Mouse (Mus musculus): ENCODE measurements around the gene Rab40c. TPM values are rescaled to one million over a fixed set of nuclear protein-coding genes. Genes with fewer than 3 reads are reported as not detected.

The Rab40c gene
- polyA plus RNA-seq, 1 experiment, result 18.3 TPM

GRCm38 (mm10) chr17:25941511-25942241 is 22.1 kb upstream of the Rab40c start:
- peaks cover 8% of the 10 kb centered on the region for H3K27me3 ChIP-seq (ENCODE audit: control insufficient read depth, insufficient read depth, insufficient read length)
- no peak for TF ChIP-seq MAX (IDR thresholded peaks at IDR 0.05; ENCODE audit: low read depth)
- peak; percentile 87 for TF ChIP-seq POLR2A (IDR thresholded peaks at IDR 0.05; ENCODE audit: insufficient read length, low read depth)
- no peak for TF ChIP-seq TCF3 (IDR thresholded peaks at IDR 0.05; ENCODE audit: insufficient read length, low read depth)
- peak in 2 of 3 experiments; percentile 6 to 37 for TF ChIP-seq MYOD1 (IDR thresholded peaks at IDR 0.05; ENCODE audit: control insufficient read depth in 1 of 3, insufficient read length in 2 of 3, low read depth in 2 of 3)
- TF ChIP-seq MYOG (IDR thresholded peaks at IDR 0.05; ENCODE audit: control insufficient read depth in 1 of 3, insufficient read depth in 1 of 3, insufficient read length in 2 of 3, low read depth in 2 of 3), result peak in 2 of 3 experiments; percentile 42 to 55
- TF ChIP-seq USF1 (IDR thresholded peaks at IDR 0.05; ENCODE audit: low read depth), result no peak
- TF ChIP-seq TCF12 (IDR thresholded peaks at IDR 0.05; ENCODE audit: insufficient read depth, poor library complexity, severe bottlenecking), result no peak
- TF ChIP-seq REST (IDR thresholded peaks at IDR 0.05; ENCODE audit: insufficient read depth, insufficient read length), result no peak
- TF ChIP-seq POLR2AphosphoS2 (IDR thresholded peaks at IDR 0.05; ENCODE audit: insufficient read length, low read depth), result peak; percentile 91
- no peak for TF ChIP-seq SRF (IDR thresholded peaks at IDR 0.05; ENCODE audit: control insufficient read depth, insufficient read length, low read depth)
- TF ChIP-seq E2F4 (IDR thresholded peaks at IDR 0.05; ENCODE audit: insufficient read depth), result peak; percentile 35
- no peak for TF ChIP-seq CEBPB (IDR thresholded peaks at IDR 0.05; ENCODE audit: insufficient read depth, poor library complexity, severe bottlenecking)
- peaks cover 12% of the 10 kb centered on the region for H3K79me2 ChIP-seq (ENCODE audit: control insufficient read depth, insufficient read depth)
- H3ac ChIP-seq (ENCODE audit: control insufficient read depth, insufficient read length), result peak overlapping the region; percentile 81
- H3K4me2 ChIP-seq (ENCODE audit: low read depth), result peak overlapping the region; percentile 95
- H3K4me3 ChIP-seq, result peak overlapping the region; percentile 59
- H3K36me3 ChIP-seq (ENCODE audit: control insufficient read depth, insufficient read depth), result no peaks in the 10 kb centered on the region

- peaks cover 21% of the 10 kb centered on the region for H3K36me3 ChIP-seq (ENCODE audit: control insufficient read depth, insufficient read depth)
- H3K27me3 ChIP-seq (ENCODE audit: control insufficient read depth, insufficient read depth, insufficient read length), result no peaks in the 10 kb centered on the region
- no peak overlapping the region for H3K4me2 ChIP-seq (ENCODE audit: low read depth)
- no peaks in the 10 kb centered on the region for H3K79me2 ChIP-seq (ENCODE audit: control insufficient read depth, insufficient read depth)
- no peak overlapping the region for H3K4me3 ChIP-seq
- no peak overlapping the region for H3ac ChIP-seq (ENCODE audit: control insufficient read depth, insufficient read length)
- no peak for TF ChIP-seq E2F4 (IDR thresholded peaks at IDR 0.05; ENCODE audit: insufficient read depth)
- no peak for TF ChIP-seq POLR2AphosphoS2 (IDR thresholded peaks at IDR 0.05; ENCODE audit: insufficient read length, low read depth)
- TF ChIP-seq SRF (IDR thresholded peaks at IDR 0.05; ENCODE audit: control insufficient read depth, insufficient read length, low read depth), result no peak
- no peak for TF ChIP-seq POLR2A (IDR thresholded peaks at IDR 0.05; ENCODE audit: insufficient read length, low read depth)
- TF ChIP-seq MAX (IDR thresholded peaks at IDR 0.05; ENCODE audit: low read depth), result no peak
- no peak for TF ChIP-seq MYOD1 (IDR thresholded peaks at IDR 0.05; ENCODE audit: control insufficient read depth in 1 of 3, insufficient read length in 2 of 3, low read depth in 2 of 3)
- TF ChIP-seq CEBPB (IDR thresholded peaks at IDR 0.05; ENCODE audit: insufficient read depth, poor library complexity, severe bottlenecking), result no peak
- TF ChIP-seq TCF12 (IDR thresholded peaks at IDR 0.05; ENCODE audit: insufficient read depth, poor library complexity, severe bottlenecking), result no peak
These were observed 15.0 kb upstream of the Rab40c start for GRCm38 (mm10) chr17:25934526-25934925.

GRCm38 (mm10) chr17:25925348-25925747 is 5.8 kb upstream of the Rab40c start:
- H3K4me2 ChIP-seq (ENCODE audit: low read depth), result no peak overlapping the region
- H3ac ChIP-seq (ENCODE audit: control insufficient read depth, insufficient read length), result no peak overlapping the region
- H3K4me3 ChIP-seq, result no peak overlapping the region
- H3K79me2 ChIP-seq (ENCODE audit: control insufficient read depth, insufficient read depth), result no peaks in the 10 kb centered on the region
- TF ChIP-seq REST (IDR thresholded peaks at IDR 0.05; ENCODE audit: insufficient read depth, insufficient read length), result no peak
- TF ChIP-seq MYOD1 (IDR thresholded peaks at IDR 0.05; ENCODE audit: control insufficient read depth in 1 of 3, insufficient read length in 2 of 3, low read depth in 2 of 3), result peak; percentile 92 to 97 (median 94)
- TF ChIP-seq TCF3 (IDR thresholded peaks at IDR 0.05; ENCODE audit: insufficient read length, low read depth), result peak; percentile 71
- TF ChIP-seq CEBPB (IDR thresholded peaks at IDR 0.05; ENCODE audit: insufficient read depth, poor library complexity, severe bottlenecking), result no peak
- peak; percentile 82 to 93 (median 84) for TF ChIP-seq MYOG (IDR thresholded peaks at IDR 0.05; ENCODE audit: control insufficient read depth in 1 of 3, insufficient read depth in 1 of 3, insufficient read length in 2 of 3, low read depth in 2 of 3)
- TF ChIP-seq USF1 (IDR thresholded peaks at IDR 0.05; ENCODE audit: low read depth), result no peak
- no peak for TF ChIP-seq E2F4 (IDR thresholded peaks at IDR 0.05; ENCODE audit: insufficient read depth)
- TF ChIP-seq POLR2A (IDR thresholded peaks at IDR 0.05; ENCODE audit: insufficient read length, low read depth), result no peak
- TF ChIP-seq SRF (IDR thresholded peaks at IDR 0.05; ENCODE audit: control insufficient read depth, insufficient read length, low read depth), result peak; percentile 17
- no peak for TF ChIP-seq MAX (IDR thresholded peaks at IDR 0.05; ENCODE audit: low read depth)
- peak; percentile 55 for TF ChIP-seq TCF12 (IDR thresholded peaks at IDR 0.05; ENCODE audit: insufficient read depth, poor library complexity, severe bottlenecking)
- no peak for TF ChIP-seq POLR2AphosphoS2 (IDR thresholded peaks at IDR 0.05; ENCODE audit: insufficient read length, low read depth)
- H3K27me3 ChIP-seq (ENCODE audit: control insufficient read depth, insufficient read depth, insufficient read length), result no peaks in the 10 kb centered on the region
- peaks cover 11% of the 10 kb centered on the region for H3K36me3 ChIP-seq (ENCODE audit: control insufficient read depth, insufficient read depth)

GRCm38 (mm10) chr17:25922120-25922519 is 2.6 kb upstream of the Rab40c start:
- Histone ChIP-seq H3K79me2 (ENCODE audit: control insufficient read depth, insufficient read depth) (peaks cover 16% of the 10 kb centered on the region), H3ac (ENCODE audit: control insufficient read depth, insufficient read length) (no peak overlapping the region), H3K36me3 (ENCODE audit: control insufficient read depth, insufficient read depth) (no peaks in the 10 kb centered on the region), H3K27me3 (ENCODE audit: control insufficient read depth, insufficient read depth, insufficient read length) (no peaks in the 10 kb centered on the region), H3K4me3 (no peak overlapping the region), H3K4me2 (ENCODE audit: low read depth) (no peak overlapping the region)
- TF ChIP-seq E2F4 (IDR thresholded peaks at IDR 0.05; ENCODE audit: insufficient read depth), result no peak
